Mouse (Mus musculus): ENCODE data around the gene Letmd1. TPM values are rescaled to one million over a fixed set of nuclear protein-coding genes. Genes with fewer than 3 reads are reported as not detected.

The Letmd1 gene
- polyA plus RNA-seq, 1 experiment = 45.7 TPM

GRCm38 (mm10) chr15:100424396-100425122 lies 44.3 kb upstream of the Letmd1 start, which contains the start of gene Slc11a2:
Slc11a2 (minus strand) TSS chr15:100425072.
- H3K4me1 ChIP-seq (ENCODE audit: control insufficient read depth, insufficient read depth, low read length) = peaks cover 17% of the 10 kb centered on the region
- peak within 1 kb of the TSS; percentile 70 for H3K4me3 ChIP-seq (ENCODE audit: insufficient read depth, low read length)
- H3K27ac ChIP-seq (ENCODE audit: insufficient read depth, low read depth, low read length) = no peak within 1 kb of the TSS
- no peak for TF ChIP-seq CTCF (IDR thresholded peaks at IDR 0.05; ENCODE audit: low read depth, low read length)

GRCm38 (mm10) chr15:100428296-100428905 lies 40.4 kb upstream of the Letmd1 start:
- Histone ChIP-seq H3K4me1 (ENCODE audit: control insufficient read depth, insufficient read depth, low read length) (peaks cover 12% of the 10 kb centered on the region), H3K4me3 (ENCODE audit: insufficient read depth, low read length) (no peak overlapping the region), H3K27ac (ENCODE audit: insufficient read depth, low read depth, low read length) (no peak overlapping the region)
- TF ChIP-seq POLR2A (IDR thresholded peaks at IDR 0.05; ENCODE audit: borderline replicate concordance, low read depth, low read length) = no peak
- no peak for TF ChIP-seq CTCF (IDR thresholded peaks at IDR 0.05; ENCODE audit: low read depth, low read length)

DNA sequence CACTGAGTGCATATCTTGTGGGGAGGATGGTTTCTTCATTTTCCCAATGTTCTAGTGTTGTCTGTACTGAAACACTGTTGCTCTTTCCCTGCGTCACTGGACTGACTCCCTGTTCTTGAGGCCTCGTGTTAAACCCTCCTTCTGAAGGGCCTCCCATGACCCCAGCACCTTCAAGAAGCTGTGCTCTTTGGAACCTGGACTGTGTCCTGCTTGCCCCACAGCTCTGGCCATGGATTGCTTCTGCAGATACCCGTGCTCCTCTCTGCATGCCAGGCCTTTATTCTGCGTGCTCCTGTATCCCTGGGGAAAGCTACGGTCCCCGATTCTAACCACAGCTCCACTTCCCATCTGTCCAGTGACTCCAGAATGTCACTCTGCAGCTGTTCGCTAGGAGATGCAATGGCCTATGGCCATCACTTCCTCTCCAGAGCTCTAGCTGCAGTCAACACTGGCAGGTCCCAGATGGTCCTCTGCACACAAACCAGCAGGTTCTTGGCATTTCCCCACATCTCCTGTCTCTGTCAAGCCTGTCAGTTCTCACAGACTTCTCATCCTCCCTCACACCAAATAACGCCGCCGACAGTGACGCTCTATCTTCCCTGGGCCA lies 38.8 kb upstream of the Letmd1 start:
- TF ChIP-seq CTCF (IDR thresholded peaks at IDR 0.05; ENCODE audit: low read depth, low read length) = no peak
- no peak overlapping the region for H3K27ac ChIP-seq (ENCODE audit: insufficient read depth, low read depth, low read length)
- peaks cover 9% of the 10 kb centered on the region for H3K4me1 ChIP-seq (ENCODE audit: control insufficient read depth, insufficient read depth, low read length)
- no peak overlapping the region for H3K4me3 ChIP-seq (ENCODE audit: insufficient read depth, low read length)

- H3K4me3 ChIP-seq (ENCODE audit: insufficient read depth, low read length) = no peak overlapping the region
- peaks cover 16% of the 10 kb centered on the region for H3K4me1 ChIP-seq (ENCODE audit: control insufficient read depth, insufficient read depth, low read length)
- H3K27ac ChIP-seq (ENCODE audit: insufficient read depth, low read depth, low read length) = no peak overlapping the region
- no peak for TF ChIP-seq POLR2A (IDR thresholded peaks at IDR 0.05; ENCODE audit: borderline replicate concordance, low read depth, low read length)
Measured at GRCm38 (mm10) chr15:100433234-100433633, 35.6 kb upstream of the Letmd1 start.

DNA sequence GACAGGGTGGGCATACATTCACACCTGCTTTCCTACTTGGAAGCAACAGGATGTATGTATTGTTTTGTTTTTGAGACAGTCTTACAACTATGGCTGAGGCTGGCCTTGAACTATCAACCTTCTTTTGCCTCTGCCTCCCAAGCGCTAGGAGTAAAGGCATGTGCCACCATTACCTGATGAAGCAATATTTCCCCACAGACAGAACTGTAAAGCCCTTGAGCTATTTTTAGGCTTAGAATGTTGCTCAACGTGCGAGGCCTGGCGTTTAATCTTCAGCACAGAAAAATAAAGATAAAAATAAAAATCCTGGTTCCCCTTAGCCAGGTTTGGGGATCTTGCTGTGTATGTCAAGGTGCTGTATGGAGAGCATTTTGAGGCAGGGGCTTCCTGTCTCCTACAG lies 32.7 kb upstream of the Letmd1 start:
- no peak overlapping the region for H3K4me3 ChIP-seq (ENCODE audit: insufficient read depth, low read length)
- TF ChIP-seq POLR2A (IDR thresholded peaks at IDR 0.05; ENCODE audit: borderline replicate concordance, low read depth, low read length) = no peak
- no peak for TF ChIP-seq CTCF (IDR thresholded peaks at IDR 0.05; ENCODE audit: low read depth, low read length)
- H3K4me1 ChIP-seq (ENCODE audit: control insufficient read depth, insufficient read depth, low read length) = peaks cover 8% of the 10 kb centered on the region
- no peak overlapping the region for H3K27ac ChIP-seq (ENCODE audit: insufficient read depth, low read depth, low read length)

DNA sequence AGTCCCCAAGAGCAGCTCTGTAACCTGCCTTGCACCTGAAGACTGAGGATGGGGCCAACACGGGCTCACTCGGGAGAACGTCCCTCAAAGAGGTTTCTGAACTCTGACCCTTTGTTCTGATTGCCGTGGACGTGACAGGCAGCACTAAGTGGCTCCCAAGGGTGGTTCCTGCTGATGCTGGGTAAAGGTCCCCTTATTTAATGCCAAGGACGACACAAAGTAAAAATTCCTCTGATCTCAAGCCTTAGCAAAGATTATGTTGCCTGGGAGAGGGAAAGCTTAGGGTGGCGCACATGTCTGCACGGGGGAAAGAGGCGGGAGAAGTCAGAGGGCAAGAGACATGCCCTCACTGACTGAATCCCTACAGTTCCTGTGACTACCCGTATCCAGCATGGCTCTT lies 32.3 kb upstream of the Letmd1 start:
- no peak overlapping the region for H3K27ac ChIP-seq (ENCODE audit: insufficient read depth, low read depth, low read length)

DNA sequence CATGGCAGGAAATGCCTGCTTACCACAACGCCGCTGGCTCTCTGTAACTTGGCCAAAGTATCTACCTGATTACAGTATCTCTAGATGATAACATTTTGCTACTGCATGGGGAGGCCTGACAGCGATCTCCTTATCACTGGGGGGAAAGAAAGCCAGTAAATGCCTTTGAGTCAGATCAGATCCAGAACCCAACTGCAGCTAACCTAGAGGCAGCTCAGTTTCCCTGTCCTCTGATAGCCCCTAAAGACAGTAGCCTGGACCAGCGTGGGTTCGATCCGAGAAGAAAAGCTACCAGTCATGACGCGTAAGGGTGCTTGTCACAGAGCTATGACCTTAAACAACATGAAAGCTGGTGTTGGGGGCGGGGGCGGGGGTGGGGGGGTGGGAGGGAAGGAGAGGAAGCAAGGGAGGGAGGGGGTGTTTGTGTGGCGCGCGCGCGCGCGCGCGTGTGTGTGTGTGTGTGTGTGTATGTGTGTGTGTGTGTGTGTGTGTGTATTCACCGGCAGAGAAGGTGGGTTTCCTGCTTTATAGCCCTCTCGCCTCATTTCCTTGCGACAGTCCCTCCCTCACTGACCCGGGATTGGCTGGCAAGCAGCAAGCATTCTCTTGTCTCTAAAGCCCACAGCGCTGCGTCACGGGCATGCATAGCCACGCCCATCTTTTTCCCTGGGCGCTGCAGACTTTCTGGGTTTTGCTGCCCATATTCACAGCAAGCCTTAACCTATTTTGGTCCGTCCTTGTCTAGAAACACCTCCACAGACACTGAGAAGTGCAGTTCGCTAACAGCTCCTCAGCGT lies 25.5 kb upstream of the Letmd1 start:
- H3K27ac ChIP-seq (ENCODE audit: insufficient read depth, low read depth, low read length) = peak overlapping the region; percentile 39
- peak overlapping the region; percentile 56 for H3K4me3 ChIP-seq (ENCODE audit: insufficient read depth, low read length)
- no peak for TF ChIP-seq CTCF (IDR thresholded peaks at IDR 0.05; ENCODE audit: low read depth, low read length)
- no peak for TF ChIP-seq POLR2A (IDR thresholded peaks at IDR 0.05; ENCODE audit: borderline replicate concordance, low read depth, low read length)
- peaks cover 16% of the 10 kb centered on the region for H3K4me1 ChIP-seq (ENCODE audit: control insufficient read depth, insufficient read depth, low read length)

More for the DNA sequence above, 32.3 kb upstream of the Letmd1 start:
- TF ChIP-seq CTCF (IDR thresholded peaks at IDR 0.05; ENCODE audit: low read depth, low read length) (no peak), POLR2A (IDR thresholded peaks at IDR 0.05; ENCODE audit: borderline replicate concordance, low read depth, low read length) (no peak)
- no peak overlapping the region for H3K4me3 ChIP-seq (ENCODE audit: insufficient read depth, low read length)
- peaks cover 8% of the 10 kb centered on the region for H3K4me1 ChIP-seq (ENCODE audit: control insufficient read depth, insufficient read depth, low read length)

DNA sequence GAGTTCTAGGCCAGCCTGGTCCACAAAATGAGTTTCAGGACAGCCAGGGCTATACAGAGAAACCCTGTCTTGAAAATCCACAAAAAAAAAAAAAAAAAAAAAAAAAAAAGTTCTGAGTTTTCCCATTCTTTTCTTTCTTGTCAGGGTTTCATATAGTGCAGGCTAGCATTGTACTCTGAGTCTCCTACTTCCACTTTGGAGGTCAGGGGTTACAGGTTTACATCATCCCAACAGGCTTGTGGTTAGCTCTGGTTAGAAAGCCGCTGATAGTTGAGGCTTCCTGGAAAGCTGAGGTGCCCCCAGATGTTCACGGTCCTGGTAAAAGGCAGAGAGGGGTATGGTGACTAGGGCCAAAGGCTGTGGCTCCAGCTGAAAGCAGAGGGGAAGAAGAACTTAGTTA lies 21.9 kb upstream of the Letmd1 start:
- H3K4me1 ChIP-seq (ENCODE audit: control insufficient read depth, insufficient read depth, low read length) = peaks cover 34% of the 10 kb centered on the region
- H3K4me3 ChIP-seq (ENCODE audit: insufficient read depth, low read length) = no peak overlapping the region
- no peak overlapping the region for H3K27ac ChIP-seq (ENCODE audit: insufficient read depth, low read depth, low read length)
- TF ChIP-seq POLR2A (IDR thresholded peaks at IDR 0.05; ENCODE audit: borderline replicate concordance, low read depth, low read length) (no peak), CTCF (IDR thresholded peaks at IDR 0.05; ENCODE audit: low read depth, low read length) (no peak)

- Histone ChIP-seq H3K4me1 (ENCODE audit: control insufficient read depth, insufficient read depth, low read length) (peaks cover 31% of the 10 kb centered on the region), H3K27ac (ENCODE audit: insufficient read depth, low read depth, low read length) (peak overlapping the region; percentile 97; the same call in 1 of the 2 replicates), H3K4me3 (ENCODE audit: insufficient read depth, low read length) (no peak overlapping the region)
- no peak for TF ChIP-seq CTCF (IDR thresholded peaks at IDR 0.05; ENCODE audit: low read depth, low read length)
- TF ChIP-seq POLR2A (IDR thresholded peaks at IDR 0.05; ENCODE audit: borderline replicate concordance, low read depth, low read length) = no peak
Measured at GRCm38 (mm10) chr15:100448572-100448971, 20.3 kb upstream of the Letmd1 start.
